23 mouse cellular contexts compared by ENCODE assay signal in genomic region chr17:52722214-52722613, GRCm38 (mm10).
"Had no signal": no experiment of that assay in that cellular context is flagged by ENCODE, and none has a peak within 500 bp of the region (broad histone marks: within the 10 kb centered on the region; RNA-seq: fewer than 3 reads in every experiment).

No protein-coding gene starts in this region.

- H3K4me3 ChIP-seq: gastrocnemius, adult 2 months; heart, embryonic 10.5 days; heart, embryonic 12.5 days; hindbrain, embryonic 13.5 days; hindbrain, embryonic 15.5 days; kidney, embryonic 15.5 days; limb, embryonic 13.5 days; limb, embryonic 15.5 days had no signal

- H3K36me3 ChIP-seq: heart, embryonic 10.5 days; heart, embryonic 12.5 days; hindbrain, embryonic 13.5 days; hindbrain, embryonic 15.5 days; kidney, embryonic 15.5 days; limb, embryonic 13.5 days; limb, embryonic 15.5 days had no signal

- H3K4me2 ChIP-seq: heart, embryonic 12.5 days; hindbrain, embryonic 13.5 days; hindbrain, embryonic 15.5 days; kidney, embryonic 15.5 days; limb, embryonic 13.5 days; limb, embryonic 15.5 days had no signal

- ATAC-seq: hindbrain, postnatal 0 days; intestine, embryonic 16.5 days had no signal

- H3K27ac ChIP-seq: gastrocnemius, adult 2 months; heart, embryonic 10.5 days; hindbrain, embryonic 13.5 days; hindbrain, embryonic 15.5 days; hindbrain, postnatal 0 days; kidney, embryonic 15.5 days; kidney, postnatal 0 days; limb, embryonic 13.5 days; limb, embryonic 15.5 days had no signal

- H3K9ac ChIP-seq: heart, embryonic 12.5 days; hindbrain, embryonic 13.5 days; hindbrain, embryonic 15.5 days; kidney, embryonic 15.5 days; limb, embryonic 13.5 days; limb, embryonic 15.5 days had no signal

- H3K27me3 ChIP-seq: heart, embryonic 12.5 days; hindbrain, embryonic 13.5 days; hindbrain, embryonic 15.5 days; kidney, embryonic 15.5 days; limb, embryonic 13.5 days; limb, embryonic 15.5 days had no signal

- H3K9me3 ChIP-seq: heart, embryonic 10.5 days; heart, embryonic 12.5 days; hindbrain, embryonic 13.5 days; hindbrain, embryonic 15.5 days; kidney, embryonic 15.5 days; limb, embryonic 13.5 days; limb, embryonic 15.5 days had no signal

- DNase-seq: gastrocnemius, adult 2 months; gastrocnemius, postnatal 10 days; gastrocnemius, postnatal 25 days; heart, adult 18-20 months; heart, postnatal 10 days; kidney, adult 11 months; kidney, adult 2 months; kidney, adult 9 months; kidney, postnatal 14 days; kidney, postnatal 36 days; layer of hippocampus, adult 9-11 months; layer of hippocampus, postnatal 36 days; left cerebral cortex, postnatal 4 days had no signal

- H3K4me1 ChIP-seq: heart, embryonic 10.5 days; heart, embryonic 12.5 days; hindbrain, embryonic 13.5 days; hindbrain, embryonic 15.5 days; kidney, embryonic 15.5 days; limb, embryonic 13.5 days; limb, embryonic 15.5 days had no signal
